Mouse (Mus musculus): Measurements from ENCODE around the gene Sh3pxd2a. TPM values are rescaled to one million over a fixed set of nuclear protein-coding genes. Genes with fewer than 3 reads are reported as not detected.

Gene Sh3pxd2a
- total and polyA plus RNA-seq, 2 experiments from 2014 or later, result 3.4 to 47.2 TPM

DNA sequence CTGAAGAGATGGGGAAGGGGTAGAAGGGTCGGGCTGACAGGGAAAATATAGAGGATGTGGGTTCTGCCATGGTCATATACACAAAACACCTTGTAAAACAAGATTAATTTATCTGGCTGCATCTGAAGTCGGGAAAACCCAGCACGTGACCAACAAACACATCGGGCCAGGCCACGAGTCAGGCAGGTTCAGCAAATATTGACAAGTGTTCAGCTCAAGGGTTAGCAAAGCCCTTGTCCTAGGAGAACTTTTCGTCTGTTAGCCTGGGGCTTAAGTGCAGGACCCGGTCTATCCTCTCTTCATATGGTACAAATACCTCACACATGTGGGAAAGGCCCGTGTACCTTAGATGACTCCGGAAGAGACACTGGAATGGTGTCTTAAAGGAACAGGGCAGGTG lies 18.1 kb downstream of the Sh3pxd2a start:
- Histone ChIP-seq H3K4me2 (ENCODE audit: low read depth, low read length) (no peak overlapping the region), H3K9me3 (replicated peaks; ENCODE audit: control insufficient read depth, low read length) (no peaks in the 10 kb centered on the region), H3K9ac (replicated peaks; ENCODE audit: low read depth, low read length) (no peak overlapping the region; the same call in 1 of the 2 replicates), H3K27me3 (ENCODE audit: control insufficient read depth, insufficient read depth, low read length) (no peaks in the 10 kb centered on the region), H3K4me3 (ENCODE audit: low read depth, low read length) (no peak overlapping the region), H3K4me1 (ENCODE audit: control insufficient read depth, insufficient read depth) (peaks cover 78% of the 10 kb centered on the region), H3K36me3 (replicated peaks; ENCODE audit: control insufficient read depth, insufficient read depth, low read length) (no peaks in the 10 kb centered on the region), H3K27ac (ENCODE audit: low read depth) (peak overlapping the region; percentile 32; the same call in 1 of the 2 replicates)
- TF ChIP-seq CTCF (IDR thresholded peaks at IDR 0.05; ENCODE audit: low read depth), result no peak
- no peak for TF ChIP-seq EP300 (IDR thresholded peaks at IDR 0.05; ENCODE audit: low read depth)
- DNase-seq (ENCODE audit: low spot score), result no peak
- WGBS, result 66% methylated on average over 9 of the region's 9 CpGs
- ATAC-seq (ENCODE audit: insufficient read depth, low read depth), result no peak

DNA sequence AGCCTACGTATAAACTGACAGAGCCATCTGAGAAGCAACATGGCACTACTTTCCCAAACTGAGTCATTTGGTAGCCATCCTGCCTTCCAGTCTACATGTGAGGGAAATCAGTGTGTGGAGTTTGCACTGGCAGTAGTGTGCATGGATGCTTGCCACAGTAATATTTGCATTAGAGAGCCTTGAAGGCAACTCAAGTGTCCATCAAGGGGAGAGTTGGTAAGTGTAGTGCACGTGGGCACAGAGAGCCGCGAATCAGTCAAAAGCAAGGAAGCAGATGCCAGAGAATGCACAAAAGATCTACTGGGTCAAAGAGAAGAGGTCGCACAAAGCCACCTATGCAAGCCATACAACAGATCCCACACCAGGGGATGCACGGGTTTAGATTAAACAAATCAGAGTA lies 18.5 kb downstream of the Sh3pxd2a start:
- DNase-seq (ENCODE audit: low spot score) (no peak), ATAC-seq (ENCODE audit: insufficient read depth, low read depth) (no peak)
- Histone ChIP-seq H3K9ac (replicated peaks; ENCODE audit: low read depth, low read length) (no peak overlapping the region), H3K27me3 (ENCODE audit: control insufficient read depth, insufficient read depth, low read length) (no peaks in the 10 kb centered on the region), H3K4me3 (ENCODE audit: low read depth, low read length) (no peak overlapping the region), H3K36me3 (replicated peaks; ENCODE audit: control insufficient read depth, insufficient read depth, low read length) (no peaks in the 10 kb centered on the region), H3K9me3 (replicated peaks; ENCODE audit: control insufficient read depth, low read length) (no peaks in the 10 kb centered on the region), H3K4me1 (ENCODE audit: control insufficient read depth, insufficient read depth) (peaks cover 74% of the 10 kb centered on the region), H3K4me2 (ENCODE audit: low read depth, low read length) (no peak overlapping the region), H3K27ac (ENCODE audit: low read depth) (no peak overlapping the region)
- 75% methylated on average over 6 of the region's 6 CpGs for WGBS
- TF ChIP-seq CTCF (IDR thresholded peaks at IDR 0.05; ENCODE audit: low read depth), result no peak
- no peak for TF ChIP-seq EP300 (IDR thresholded peaks at IDR 0.05; ENCODE audit: low read depth)

DNA sequence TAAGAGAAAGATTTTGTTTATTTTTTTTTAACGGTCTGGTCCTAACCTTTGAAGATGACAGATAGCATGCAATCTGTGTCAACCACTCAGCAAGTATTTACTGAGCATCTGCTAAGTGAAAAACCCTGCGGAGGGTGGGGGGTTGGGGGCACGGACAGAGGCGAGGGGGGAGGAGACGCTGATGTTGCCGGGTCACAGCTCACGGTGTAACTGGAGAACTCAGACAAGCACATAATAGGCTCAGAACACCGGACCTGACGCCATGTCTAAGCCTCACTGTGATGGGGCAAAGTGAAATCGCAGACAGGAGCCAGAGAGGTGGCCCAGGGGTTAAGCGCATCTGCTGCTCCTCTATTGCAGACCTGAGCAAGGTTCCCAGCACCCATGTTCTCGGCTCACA lies 19.7 kb downstream of the Sh3pxd2a start:
- Histone ChIP-seq H3K4me2 (ENCODE audit: low read depth, low read length) (no peak overlapping the region), H3K27me3 (ENCODE audit: control insufficient read depth, insufficient read depth, low read length) (no peaks in the 10 kb centered on the region), H3K27ac (ENCODE audit: low read depth) (no peak overlapping the region), H3K4me3 (ENCODE audit: low read depth, low read length) (no peak overlapping the region), H3K9me3 (replicated peaks; ENCODE audit: control insufficient read depth, low read length) (no peaks in the 10 kb centered on the region), H3K9ac (replicated peaks; ENCODE audit: low read depth, low read length) (no peak overlapping the region), H3K4me1 (ENCODE audit: control insufficient read depth, insufficient read depth) (peaks cover 69% of the 10 kb centered on the region), H3K36me3 (replicated peaks; ENCODE audit: control insufficient read depth, insufficient read depth, low read length) (no peaks in the 10 kb centered on the region)
- WGBS, result 53% methylated on average over 12 of the region's 12 CpGs
- no peak for TF ChIP-seq CTCF (IDR thresholded peaks at IDR 0.05; ENCODE audit: low read depth)
- TF ChIP-seq EP300 (IDR thresholded peaks at IDR 0.05; ENCODE audit: low read depth), result no peak
- ATAC-seq (ENCODE audit: insufficient read depth, low read depth), result no peak
- no peak for DNase-seq (ENCODE audit: low spot score)

DNA sequence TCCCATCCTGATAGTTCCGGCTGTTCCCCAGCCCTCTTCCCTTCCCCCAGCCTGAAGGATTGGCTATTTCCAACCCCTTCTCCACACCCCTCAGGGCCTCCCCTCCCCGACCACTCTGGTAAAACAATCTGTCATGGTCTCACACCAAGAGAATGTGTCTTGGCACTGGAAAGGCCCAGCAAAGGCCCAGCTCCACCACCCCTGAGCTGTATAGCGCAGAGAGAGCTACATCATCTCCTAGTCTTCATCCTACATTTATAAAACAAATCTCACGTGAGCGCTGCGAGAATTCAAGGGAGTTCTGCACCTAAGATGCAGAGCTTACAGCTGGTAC lies 21.9 kb downstream of the Sh3pxd2a start:
- H3K36me3 ChIP-seq (replicated peaks; ENCODE audit: control insufficient read depth, insufficient read depth, low read length), result no peaks in the 10 kb centered on the region
- no peak overlapping the region for H3K4me3 ChIP-seq (ENCODE audit: low read depth, low read length)
- TF ChIP-seq CTCF (IDR thresholded peaks at IDR 0.05; ENCODE audit: low read depth) (no peak), EP300 (IDR thresholded peaks at IDR 0.05; ENCODE audit: low read depth) (no peak)
- no peaks in the 10 kb centered on the region for H3K27me3 ChIP-seq (ENCODE audit: control insufficient read depth, insufficient read depth, low read length)
- no peak overlapping the region for H3K4me2 ChIP-seq (ENCODE audit: low read depth, low read length)
- ATAC-seq (ENCODE audit: insufficient read depth, low read depth), result no peak
- H3K4me1 ChIP-seq (ENCODE audit: control insufficient read depth, insufficient read depth), result peaks cover 70% of the 10 kb centered on the region
- 78% methylated on average over 6 of the region's 6 CpGs for WGBS
- no peak overlapping the region for H3K27ac ChIP-seq (ENCODE audit: low read depth)
- no peaks in the 10 kb centered on the region for H3K9me3 ChIP-seq (replicated peaks; ENCODE audit: control insufficient read depth, low read length)
- H3K9ac ChIP-seq (replicated peaks; ENCODE audit: low read depth, low read length), result no peak overlapping the region
- DNase-seq (ENCODE audit: low spot score), result no peak

DNA sequence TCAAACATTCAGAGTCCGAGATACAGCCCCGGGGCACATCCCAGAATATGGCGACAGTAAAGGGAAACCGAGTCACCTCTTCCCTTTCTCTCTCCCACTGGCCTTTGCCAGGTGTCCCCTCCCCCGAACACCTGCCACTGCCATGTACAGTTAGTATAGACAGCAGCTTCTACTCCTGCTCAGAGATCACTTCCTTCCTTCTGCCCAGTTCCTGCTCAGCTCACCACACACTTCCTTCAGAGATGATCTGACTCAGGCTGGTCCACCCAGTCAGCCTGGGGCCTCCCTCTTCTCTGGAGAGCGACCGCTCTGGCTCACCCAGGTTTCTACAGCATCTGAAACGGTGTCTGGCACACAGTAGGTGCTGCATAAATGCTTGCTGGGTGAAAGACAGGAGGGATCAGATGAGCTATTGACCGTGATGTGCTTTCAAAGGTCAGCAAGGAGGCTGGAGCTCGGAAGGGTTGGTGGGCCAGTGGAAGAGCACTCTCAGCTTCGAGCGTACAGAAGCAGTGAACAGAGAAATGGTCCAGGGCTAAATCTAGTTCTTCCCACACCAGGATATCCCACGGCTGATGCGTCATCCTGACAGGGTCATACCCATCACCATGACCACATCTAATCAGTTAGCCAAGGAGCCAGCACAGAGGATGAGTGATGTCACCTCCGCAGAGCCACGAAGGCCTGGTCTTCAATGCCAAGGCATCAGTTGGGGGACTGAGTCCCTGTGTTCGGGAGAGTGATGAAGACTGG lies 22.5 kb downstream of the Sh3pxd2a start:
- WGBS, result 80% methylated on average over 17 of the region's 17 CpGs
- Histone ChIP-seq H3K9ac (replicated peaks; ENCODE audit: low read depth, low read length) (no peak overlapping the region), H3K27me3 (ENCODE audit: control insufficient read depth, insufficient read depth, low read length) (no peaks in the 10 kb centered on the region), H3K4me2 (ENCODE audit: low read depth, low read length) (no peak overlapping the region), H3K27ac (ENCODE audit: low read depth) (no peak overlapping the region), H3K4me3 (ENCODE audit: low read depth, low read length) (no peak overlapping the region), H3K9me3 (replicated peaks; ENCODE audit: control insufficient read depth, low read length) (no peaks in the 10 kb centered on the region), H3K4me1 (ENCODE audit: control insufficient read depth, insufficient read depth) (peaks cover 66% of the 10 kb centered on the region), H3K36me3 (replicated peaks; ENCODE audit: control insufficient read depth, insufficient read depth, low read length) (no peaks in the 10 kb centered on the region)
- DNase-seq (ENCODE audit: low spot score), result no peak
- ATAC-seq (ENCODE audit: insufficient read depth, low read depth), result no peak
- TF ChIP-seq EP300 (IDR thresholded peaks at IDR 0.05; ENCODE audit: low read depth), result no peak
- TF ChIP-seq CTCF (IDR thresholded peaks at IDR 0.05; ENCODE audit: low read depth), result no peak

DNA sequence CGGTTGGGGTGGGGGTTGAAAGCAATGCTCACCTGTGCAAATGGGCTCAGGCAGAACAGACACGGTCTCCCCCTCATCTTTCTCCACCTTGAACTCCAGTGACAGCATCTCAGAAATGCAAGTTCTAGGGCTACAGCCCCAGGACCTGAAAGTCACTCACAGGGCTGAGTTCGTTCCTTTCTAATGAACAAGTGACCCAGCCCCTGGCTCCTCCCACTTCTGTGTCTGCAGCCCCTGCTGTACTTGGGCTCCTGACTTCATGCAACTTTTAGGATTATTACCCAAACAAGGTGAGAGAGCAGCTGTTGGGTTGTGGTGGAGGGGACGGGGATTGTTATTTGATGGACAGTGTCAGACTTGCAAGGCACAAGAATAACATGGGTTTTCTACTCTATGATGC lies 23.2 kb downstream of the Sh3pxd2a start:
- no peak for DNase-seq (ENCODE audit: low spot score)
- ATAC-seq (ENCODE audit: insufficient read depth, low read depth), result no peak
- no peaks in the 10 kb centered on the region for H3K36me3 ChIP-seq (replicated peaks; ENCODE audit: control insufficient read depth, insufficient read depth, low read length)
- H3K27me3 ChIP-seq (ENCODE audit: control insufficient read depth, insufficient read depth, low read length), result no peaks in the 10 kb centered on the region
- H3K9me3 ChIP-seq (replicated peaks; ENCODE audit: control insufficient read depth, low read length), result no peaks in the 10 kb centered on the region
- H3K4me3 ChIP-seq (ENCODE audit: low read depth, low read length), result no peak overlapping the region
- no peak overlapping the region for H3K27ac ChIP-seq (ENCODE audit: low read depth)
- no peak overlapping the region for H3K4me2 ChIP-seq (ENCODE audit: low read depth, low read length)
- WGBS, result 85% methylated on average over 4 of the region's 4 CpGs
- TF ChIP-seq EP300 (IDR thresholded peaks at IDR 0.05; ENCODE audit: low read depth) (no peak), CTCF (IDR thresholded peaks at IDR 0.05; ENCODE audit: low read depth) (no peak)
- peaks cover 65% of the 10 kb centered on the region for H3K4me1 ChIP-seq (ENCODE audit: control insufficient read depth, insufficient read depth)
- no peak overlapping the region for H3K9ac ChIP-seq (replicated peaks; ENCODE audit: low read depth, low read length)

Measured in heart, postnatal 0 days (tissue).